Mouse (Mus musculus): ENCODE measurements around the gene Pitpnc1. TPM values are rescaled to one million over a fixed set of nuclear protein-coding genes. Genes with fewer than 3 reads are reported as not detected.

The Pitpnc1 gene
- polyA plus RNA-seq, 1 experiment from 2014 or later: 48.0 TPM

DNA sequence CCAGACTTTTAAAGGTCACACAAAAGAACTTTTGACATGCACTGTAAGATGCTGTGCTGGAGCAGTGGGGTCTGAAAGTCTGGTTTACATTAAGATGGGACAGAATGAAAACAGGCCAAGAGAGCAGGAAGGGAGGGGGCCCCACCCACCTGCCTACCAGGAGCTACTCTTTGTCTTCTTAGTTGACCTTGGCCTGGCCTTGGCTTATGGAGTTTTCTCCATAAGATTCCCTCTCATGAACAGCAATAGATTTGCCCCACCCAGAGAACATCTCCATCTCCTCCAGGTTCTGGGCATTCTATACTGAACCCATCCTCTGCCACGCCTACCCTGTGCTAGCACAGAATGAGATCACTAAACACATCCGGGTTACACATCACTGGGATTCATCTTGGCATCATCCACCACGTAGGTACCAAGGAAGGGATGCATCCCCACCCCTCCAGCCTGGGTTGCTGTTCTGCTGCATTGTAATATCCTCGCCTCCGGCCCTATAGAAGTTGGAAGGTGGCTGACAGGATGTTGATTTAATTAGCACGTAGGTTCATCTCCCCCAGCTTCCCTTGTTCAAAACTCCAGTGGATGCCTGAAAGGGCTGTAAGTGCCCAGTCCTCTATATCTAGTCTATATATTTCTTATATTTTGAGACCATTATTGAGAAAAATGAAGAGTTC lies 34.6 kb downstream of the Pitpnc1 start:
- no peak overlapping the region for H3K4me3 ChIP-seq (ENCODE audit: low read depth, low read length)
- H3K36me3 ChIP-seq (ENCODE audit: control insufficient read depth, insufficient read depth, low read length): no peaks in the 10 kb centered on the region
- no peaks in the 10 kb centered on the region for H3K27me3 ChIP-seq (ENCODE audit: control insufficient read depth, insufficient read depth, low read depth, low read length)

GRCm38 (mm10) chr11:107431197-107431965 lies 39.1 kb downstream of the Pitpnc1 start:
- peaks cover 6% of the 10 kb centered on the region; the same call in 1 of the 2 replicates for H3K4me1 ChIP-seq (ENCODE audit: control insufficient read depth, insufficient read depth, low read length)
- ATAC-seq: no peak
- no peaks in the 10 kb centered on the region for H3K27me3 ChIP-seq (ENCODE audit: control insufficient read depth, insufficient read depth, low read depth, low read length)
- 86% methylated on average over 7 of the region's 7 CpGs for WGBS
- H3K9ac ChIP-seq (ENCODE audit: low read depth, low read length): no peak overlapping the region
- no peak overlapping the region for H3K27ac ChIP-seq (ENCODE audit: low read length)
- no peak overlapping the region for H3K4me2 ChIP-seq (ENCODE audit: low read length)
- H3K36me3 ChIP-seq (ENCODE audit: control insufficient read depth, insufficient read depth, low read length): no peaks in the 10 kb centered on the region
- no peaks in the 10 kb centered on the region for H3K9me3 ChIP-seq (replicated peaks; ENCODE audit: control insufficient read depth, low read length, poor library complexity, severe bottlenecking)
- no peak overlapping the region for H3K4me3 ChIP-seq (ENCODE audit: low read depth, low read length)

More for the DNA sequence above, 34.6 kb downstream of the Pitpnc1 start:
- peaks cover 6% of the 10 kb centered on the region; the same call in 1 of the 2 replicates for H3K4me1 ChIP-seq (ENCODE audit: control insufficient read depth, insufficient read depth, low read length)
- no peak for ATAC-seq
- H3K9ac ChIP-seq (ENCODE audit: low read depth, low read length): no peak overlapping the region
- H3K27ac ChIP-seq (ENCODE audit: low read length): no peak overlapping the region
- no peak overlapping the region for H3K4me2 ChIP-seq (ENCODE audit: low read length)
- WGBS: 97% methylated on average over 6 of the region's 6 CpGs
- no peaks in the 10 kb centered on the region for H3K9me3 ChIP-seq (replicated peaks; ENCODE audit: control insufficient read depth, low read length, poor library complexity, severe bottlenecking)

DNA sequence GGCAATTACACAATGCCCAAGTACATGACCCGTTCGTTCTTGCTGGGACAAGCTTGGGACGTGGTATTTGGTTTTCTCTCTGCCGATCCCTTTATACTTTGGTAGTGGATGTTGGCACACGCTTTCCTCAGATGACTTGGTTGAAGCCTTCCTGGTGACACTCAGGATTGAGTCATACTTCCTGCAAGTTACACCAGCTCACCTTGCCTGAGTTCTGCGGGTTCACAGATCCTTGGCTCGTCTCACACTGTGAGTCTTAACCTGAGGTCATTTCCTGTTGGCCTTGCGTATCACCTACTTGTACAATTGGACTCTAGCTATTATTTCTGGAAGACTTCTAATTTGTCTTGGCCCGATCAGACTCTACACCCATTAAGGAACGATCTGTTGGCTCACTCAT lies 42.5 kb downstream of the Pitpnc1 start:
- Histone ChIP-seq H3K4me1 (ENCODE audit: control insufficient read depth, insufficient read depth, low read length) (peaks cover 10% of the 10 kb centered on the region), H3K9ac (ENCODE audit: low read depth, low read length) (no peak overlapping the region), H3K27ac (ENCODE audit: low read length) (no peak overlapping the region), H3K27me3 (ENCODE audit: control insufficient read depth, insufficient read depth, low read depth, low read length) (no peaks in the 10 kb centered on the region), H3K9me3 (replicated peaks; ENCODE audit: control insufficient read depth, low read length, poor library complexity, severe bottlenecking) (no peaks in the 10 kb centered on the region), H3K4me3 (ENCODE audit: low read depth, low read length) (no peak overlapping the region), H3K36me3 (ENCODE audit: control insufficient read depth, insufficient read depth, low read length) (no peaks in the 10 kb centered on the region), H3K4me2 (ENCODE audit: low read length) (no peak overlapping the region)
- 95% methylated on average over 10 of the region's 10 CpGs for WGBS
- no peak for ATAC-seq

DNA sequence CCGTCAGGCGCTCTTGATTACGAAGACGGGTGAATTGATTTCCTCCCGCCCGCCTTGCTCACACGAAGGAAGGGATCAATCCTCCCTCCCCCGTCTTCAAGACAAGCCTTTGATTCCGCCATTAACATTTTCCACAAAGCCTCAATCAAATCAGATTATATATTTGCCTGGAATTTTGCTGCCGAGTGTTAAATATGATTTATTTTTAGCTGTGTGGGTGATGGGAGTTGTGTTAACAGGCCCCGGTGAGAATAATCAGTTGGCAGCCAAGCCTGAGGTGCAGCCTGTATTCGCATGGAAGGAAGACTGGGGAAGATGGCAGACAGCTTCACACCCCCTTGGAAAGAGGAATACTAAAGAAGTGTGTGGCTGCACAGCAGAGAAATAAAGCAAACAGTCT lies 46.3 kb downstream of the Pitpnc1 start:
- Histone ChIP-seq H3K9ac (ENCODE audit: low read depth, low read length) (no peak overlapping the region), H3K4me3 (ENCODE audit: low read depth, low read length) (no peak overlapping the region), H3K36me3 (ENCODE audit: control insufficient read depth, insufficient read depth, low read length) (no peaks in the 10 kb centered on the region), H3K27me3 (ENCODE audit: control insufficient read depth, insufficient read depth, low read depth, low read length) (no peaks in the 10 kb centered on the region), H3K9me3 (replicated peaks; ENCODE audit: control insufficient read depth, low read length, poor library complexity, severe bottlenecking) (no peaks in the 10 kb centered on the region), H3K4me2 (ENCODE audit: low read length) (no peak overlapping the region), H3K27ac (ENCODE audit: low read length) (peak overlapping the region; percentile 14), H3K4me1 (ENCODE audit: control insufficient read depth, insufficient read depth, low read length) (peaks cover 5% of the 10 kb centered on the region)
- no peak for ATAC-seq
- WGBS: 74% methylated on average over 12 of the region's 12 CpGs

DNA sequence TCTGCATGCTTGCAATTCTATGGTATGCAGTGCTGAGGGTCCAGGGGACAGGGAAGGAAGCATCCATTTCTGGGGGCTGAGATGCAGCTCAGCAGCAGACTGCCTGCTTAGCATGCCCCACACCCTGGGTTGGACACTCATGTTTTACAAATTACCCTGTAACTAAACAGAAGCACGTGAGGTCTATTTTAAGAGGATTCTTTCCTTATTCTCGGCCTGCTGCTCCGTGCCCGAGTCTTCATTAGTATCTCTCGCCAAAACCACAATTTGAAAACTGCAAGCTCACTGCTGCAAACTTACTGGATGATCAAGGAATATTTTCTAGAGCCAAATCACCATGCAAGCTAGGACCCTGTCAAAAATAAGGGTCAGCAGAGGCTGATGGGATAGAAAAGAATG lies 48.1 kb downstream of the Pitpnc1 start:
- Histone ChIP-seq H3K4me3 (ENCODE audit: low read depth, low read length) (no peak overlapping the region), H3K4me2 (ENCODE audit: low read length) (no peak overlapping the region), H3K4me1 (ENCODE audit: control insufficient read depth, insufficient read depth, low read length) (peaks cover 5% of the 10 kb centered on the region), H3K9ac (ENCODE audit: low read depth, low read length) (no peak overlapping the region), H3K9me3 (replicated peaks; ENCODE audit: control insufficient read depth, low read length, poor library complexity, severe bottlenecking) (no peaks in the 10 kb centered on the region), H3K36me3 (ENCODE audit: control insufficient read depth, insufficient read depth, low read length) (no peaks in the 10 kb centered on the region), H3K27me3 (ENCODE audit: control insufficient read depth, insufficient read depth, low read depth, low read length) (no peaks in the 10 kb centered on the region), H3K27ac (ENCODE audit: low read length) (0 out of 2 replicates have a peak overlapping the region, but pooled peaks have one; percentile 4)
- ATAC-seq: no peak
- 40% methylated on average over 5 of the region's 5 CpGs for WGBS

- H3K9ac ChIP-seq (ENCODE audit: low read depth, low read length): no peak overlapping the region
- no peak overlapping the region for H3K4me3 ChIP-seq (ENCODE audit: low read depth, low read length)
- 62% methylated on average over 5 of the region's 5 CpGs for WGBS
- no peaks in the 10 kb centered on the region for H3K9me3 ChIP-seq (replicated peaks; ENCODE audit: control insufficient read depth, low read length, poor library complexity, severe bottlenecking)
- H3K4me2 ChIP-seq (ENCODE audit: low read length): no peak overlapping the region
- no peak overlapping the region; the same call in 1 of the 2 replicates for H3K27ac ChIP-seq (ENCODE audit: low read length)
- peaks cover 10% of the 10 kb centered on the region for H3K4me1 ChIP-seq (ENCODE audit: control insufficient read depth, insufficient read depth, low read length)
- H3K27me3 ChIP-seq (ENCODE audit: control insufficient read depth, insufficient read depth, low read depth, low read length): no peaks in the 10 kb centered on the region
- ATAC-seq: no peak
- H3K36me3 ChIP-seq (ENCODE audit: control insufficient read depth, insufficient read depth, low read length): no peaks in the 10 kb centered on the region
These were observed 48.6 kb downstream of the Pitpnc1 start for GRCm38 (mm10) chr11:107421751-107422355.

DNA sequence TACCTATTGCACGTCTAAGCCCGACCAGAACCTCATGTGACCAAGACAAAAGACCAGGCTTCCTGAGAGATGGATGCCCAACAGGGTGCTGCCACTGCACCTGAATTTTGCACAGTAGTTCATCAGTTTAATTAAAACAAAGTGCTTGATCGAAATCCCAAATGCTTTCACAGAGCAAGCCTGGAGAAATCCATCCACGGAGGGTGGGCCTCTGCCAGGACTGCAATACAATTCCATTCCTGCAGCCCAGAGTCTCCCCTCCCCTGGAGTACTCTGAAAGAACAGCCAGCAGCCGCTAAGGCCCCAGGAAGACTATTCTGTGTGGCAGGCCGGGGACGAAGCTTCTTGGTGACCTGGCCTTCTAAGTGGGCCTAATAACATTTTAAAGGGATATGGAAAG lies 50.6 kb downstream of the Pitpnc1 start:
- no peaks in the 10 kb centered on the region for H3K27me3 ChIP-seq (ENCODE audit: control insufficient read depth, insufficient read depth, low read depth, low read length)

DNA sequence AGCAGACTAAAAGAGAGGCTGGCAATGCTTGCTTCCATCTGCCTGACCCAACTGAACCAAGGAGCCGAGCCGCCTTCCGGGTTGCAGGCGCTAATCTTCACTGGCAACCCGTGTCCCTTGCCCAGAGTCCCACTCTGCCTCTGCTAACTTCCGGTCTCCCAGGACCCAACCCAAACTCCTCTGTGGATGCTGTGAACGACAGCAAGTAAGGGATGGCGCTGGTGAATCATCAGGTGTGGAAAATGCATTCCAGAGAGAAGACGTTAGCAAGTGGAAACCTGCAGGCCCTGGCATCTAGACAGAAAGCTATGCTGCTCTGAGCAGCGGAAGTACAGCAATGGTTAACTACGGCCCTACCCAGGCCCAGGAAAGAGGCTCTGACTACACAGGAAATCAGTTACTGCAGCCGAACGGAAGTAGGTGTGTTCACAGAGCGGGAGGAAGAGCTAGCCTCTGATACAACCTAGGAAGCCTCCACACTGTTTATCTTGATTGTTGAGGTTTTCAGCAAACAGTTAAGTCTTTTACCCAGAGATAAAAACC lies 53.4 kb downstream of the Pitpnc1 start:
- H3K9me3 ChIP-seq (replicated peaks; ENCODE audit: control insufficient read depth, low read length, poor library complexity, severe bottlenecking): no peaks in the 10 kb centered on the region
- H3K4me3 ChIP-seq (ENCODE audit: low read depth, low read length): no peak overlapping the region
- peaks cover 42% of the 10 kb centered on the region for H3K4me1 ChIP-seq (ENCODE audit: control insufficient read depth, insufficient read depth, low read length)
- peak overlapping the region; percentile 74 for H3K27ac ChIP-seq (ENCODE audit: low read length)
- ATAC-seq: no peak
- no peak overlapping the region for H3K9ac ChIP-seq (ENCODE audit: low read depth, low read length)
- WGBS: 40% methylated on average over 14 of the region's 14 CpGs
- no peaks in the 10 kb centered on the region for H3K27me3 ChIP-seq (ENCODE audit: control insufficient read depth, insufficient read depth, low read depth, low read length)
- H3K4me2 ChIP-seq (ENCODE audit: low read length): peak overlapping the region; percentile 1; the same call in 1 of the 2 replicates
- no peaks in the 10 kb centered on the region for H3K36me3 ChIP-seq (ENCODE audit: control insufficient read depth, insufficient read depth, low read length)

More for the DNA sequence above, 50.6 kb downstream of the Pitpnc1 start:
- H3K36me3 ChIP-seq (ENCODE audit: control insufficient read depth, insufficient read depth, low read length): no peaks in the 10 kb centered on the region
- ATAC-seq: no peak
- no peak overlapping the region for H3K4me2 ChIP-seq (ENCODE audit: low read length)
- WGBS: 23% methylated on average over 7 of the region's 7 CpGs
- peaks cover 28% of the 10 kb centered on the region for H3K4me1 ChIP-seq (ENCODE audit: control insufficient read depth, insufficient read depth, low read length)
- no peak overlapping the region for H3K4me3 ChIP-seq (ENCODE audit: low read depth, low read length)
- no peaks in the 10 kb centered on the region for H3K9me3 ChIP-seq (replicated peaks; ENCODE audit: control insufficient read depth, low read length, poor library complexity, severe bottlenecking)
- H3K27ac ChIP-seq (ENCODE audit: low read length): no peak overlapping the region
- H3K9ac ChIP-seq (ENCODE audit: low read depth, low read length): no peak overlapping the region

Data from midbrain, embryonic 16.5 days (tissue).